20 mouse cellular contexts compared by ENCODE assay signal in the genomic region with DNA sequence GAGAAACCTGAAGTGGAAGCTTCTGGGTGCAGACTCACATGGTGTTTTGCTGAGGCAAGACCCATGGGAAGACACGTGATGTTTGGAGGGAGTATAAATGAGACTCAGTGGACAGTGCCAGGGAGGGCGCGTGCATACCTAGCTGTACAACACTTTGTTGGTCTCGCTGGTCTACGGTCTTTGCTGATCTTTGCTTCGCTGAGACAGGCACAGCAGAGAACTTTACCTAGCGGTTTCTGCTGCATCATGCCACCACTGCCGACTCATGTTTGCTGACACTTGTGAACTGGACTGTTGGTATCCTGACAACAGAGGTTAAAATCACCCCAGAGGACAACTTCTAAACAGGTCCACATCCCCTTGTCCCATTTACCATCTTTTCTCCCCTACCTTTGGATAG. TPM values are rescaled to one million over a fixed set of nuclear protein-coding genes. Genes with fewer than 3 reads are reported as not detected.
DNase-seq lines count a peak whose midpoint lies in the region; ATAC-seq and TF ChIP-seq lines count a peak whose summit lies in the region.
"Had no signal": no experiment of that assay in that cellular context is flagged by ENCODE, and none has a peak within 500 bp of the region (broad histone marks: within the 10 kb centered on the region; RNA-seq: fewer than 3 reads in every experiment).

No protein-coding gene starts in this region.

- TF ChIP-seq POLR2A in heart, adult 2 months (IDR thresholded peaks at IDR 0.05; ENCODE audit: insufficient read depth, low read depth, low read length), result no peak

- 81% methylated on average over 8 of the region's 8 CpGs for WGBS in heart, embryonic 10.5 days
- 91% methylated on average over 8 of the region's 8 CpGs for WGBS in heart, adult 2 months
- 63% methylated on average over 8 of the region's 8 CpGs for WGBS in liver, postnatal 0 days (ENCODE audit: insufficient replicate concordance)

- TF ChIP-seq CTCF in heart, adult 2 months (IDR thresholded peaks at IDR 0.05), result no peak
- TF ChIP-seq CTCF in liver, postnatal 0 days (IDR thresholded peaks at IDR 0.05; ENCODE audit: low read depth), result no peak

- H3K79me2 ChIP-seq in heart, adult 2 months (replicated peaks; ENCODE audit: control insufficient read depth, insufficient read depth, low read length), result no peaks in the 10 kb centered on the region

- no peak for DNase-seq in heart, embryonic 10.5 days (ENCODE audit: low spot score)
- no peak for DNase-seq in heart, adult 2 months
- DNase-seq in layer of hippocampus, adult 9-11 months, result peak; percentile 34
- no peak for DNase-seq in layer of hippocampus, postnatal 10 days (ENCODE audit: low spot score in 2 of 2)
- peak; percentile 80 for DNase-seq in liver
- DNase-seq in liver, postnatal 0 days, result peak; percentile 36
- no peak for DNase-seq in frontal cortex, postnatal 36 days (ENCODE audit: low spot score in 2 of 2)
- DNase-seq: adrenal gland, postnatal 10 days; cerebellum, adult 11-12 months; cerebellum, postnatal 36 days; gastrocnemius, adult 2 months; heart, adult 18-20 months; thymus, adult 2 months had no signal

- H3K9ac ChIP-seq in heart, adult 2 months (ENCODE audit: low read depth, low read length), result no peak overlapping the region
- H3K9ac ChIP-seq in liver, postnatal 0 days (replicated peaks), result no peak overlapping the region
- H3K9ac ChIP-seq: forebrain, embryonic 15.5 days; neural tube, embryonic 13.5 days; stomach, embryonic 15.5 days had no signal

- peak overlapping the region; percentile 59; the same call in 1 of the 2 replicates for H3K27ac ChIP-seq in heart, embryonic 10.5 days
- H3K27ac ChIP-seq in heart, adult 2 months, result no peak overlapping the region
- peak overlapping the region; percentile 44; the same call in 1 of the 2 replicates for H3K27ac ChIP-seq in liver, postnatal 0 days (ENCODE audit: low read depth)
- H3K27ac ChIP-seq: forebrain, embryonic 15.5 days; gastrocnemius, adult 2 months; left cerebral cortex, adult 2 months; midbrain, embryonic 10.5 days; neural tube, embryonic 13.5 days; stomach, embryonic 15.5 days had no signal

- intact Hi-C loops in heart, adult 2 months (cut with DNase I), result no loop called here

- H3K36me3 ChIP-seq in heart, embryonic 10.5 days, result no peaks in the 10 kb centered on the region
- no peaks in the 10 kb centered on the region for H3K36me3 ChIP-seq in heart, adult 2 months (ENCODE audit: control insufficient read depth, insufficient read depth, low read length)
- H3K36me3 ChIP-seq in liver, postnatal 0 days (replicated peaks; ENCODE audit: insufficient read depth, low read length), result no peaks in the 10 kb centered on the region
- H3K36me3 ChIP-seq: forebrain, embryonic 15.5 days; midbrain, embryonic 10.5 days; neural tube, embryonic 13.5 days; stomach, embryonic 15.5 days had no signal

- H3K9me3 ChIP-seq in heart, embryonic 10.5 days, result no peaks in the 10 kb centered on the region
- H3K9me3 ChIP-seq in liver, postnatal 0 days (ENCODE audit: low read length), result no peaks in the 10 kb centered on the region
- H3K9me3 ChIP-seq: forebrain, embryonic 15.5 days; midbrain, embryonic 10.5 days; neural tube, embryonic 13.5 days; stomach, embryonic 15.5 days had no signal

- no peak overlapping the region for H3K4me3 ChIP-seq in heart, embryonic 10.5 days
- H3K4me3 ChIP-seq in heart, adult 2 months, result no peak overlapping the region
- H3K4me3 ChIP-seq in liver, postnatal 0 days (ENCODE audit: low read depth, low read length), result no peak overlapping the region
- H3K4me3 ChIP-seq: erythroblast, embryonic 14.5 days; forebrain, embryonic 15.5 days; gastrocnemius, adult 2 months; left cerebral cortex, adult 2 months; midbrain, embryonic 10.5 days; neural tube, embryonic 13.5 days; stomach, embryonic 15.5 days had no signal

- no peaks in the 10 kb centered on the region for H3K27me3 ChIP-seq in heart, embryonic 10.5 days (ENCODE audit: insufficient read depth, poor library complexity, severe bottlenecking)
- H3K27me3 ChIP-seq in heart, adult 2 months (ENCODE audit: control insufficient read depth, insufficient read depth, low read length), result no peaks in the 10 kb centered on the region; the same call in 1 of the 2 replicates
- no peaks in the 10 kb centered on the region for H3K27me3 ChIP-seq in liver, postnatal 0 days (ENCODE audit: insufficient read depth, low read length)
- H3K27me3 ChIP-seq: CH12.LX; forebrain, embryonic 15.5 days; neural tube, embryonic 13.5 days; stomach, embryonic 15.5 days had no signal

- H3K4me2 ChIP-seq in liver, postnatal 0 days (ENCODE audit: low read depth, low read length), result peak overlapping the region; percentile 7; the same call in 1 of the 2 replicates
- H3K4me2 ChIP-seq: forebrain, embryonic 15.5 days; neural tube, embryonic 13.5 days; stomach, embryonic 15.5 days had no signal

- peak; percentile 48 for ATAC-seq in liver, postnatal 0 days
- ATAC-seq: forebrain, embryonic 15.5 days had no signal

- no peak for TF ChIP-seq EP300 in heart, adult 2 months (IDR thresholded peaks at IDR 0.05; ENCODE audit: insufficient read depth, low read depth, low read length)
- no peak for TF ChIP-seq EP300 in liver, postnatal 0 days (IDR thresholded peaks at IDR 0.05; ENCODE audit: low read depth)

- peaks cover 18% of the 10 kb centered on the region; the same call in 1 of the 2 replicates for H3K4me1 ChIP-seq in heart, embryonic 10.5 days
- H3K4me1 ChIP-seq in heart, adult 2 months (ENCODE audit: control insufficient read depth, insufficient read depth, low read length), result no peaks in the 10 kb centered on the region
- peaks cover 49% of the 10 kb centered on the region for H3K4me1 ChIP-seq in liver, postnatal 0 days (ENCODE audit: insufficient read depth)
- H3K4me1 ChIP-seq: forebrain, embryonic 15.5 days; midbrain, embryonic 10.5 days; stomach, embryonic 15.5 days had no signal

RNA-seq across cellular contexts. Expression of a gene that starts 2.9 kb away (rescaled TPM):
- polyA plus RNA-seq in heart, embryonic 10.5 days (2016; fragmentation: Nextera tagmentation; extraction: Ambion mirVana), result 0.31 and 0.47 TPM in 2 replicates
- 1 to 10 TPM; 1.3 to 1.6 TPM for total RNA-seq in heart, adult 2 months (2021)
- 1.6 and 1.9 TPM in 2 replicates for polyA plus RNA-seq in heart, adult 2 months (2012; rRNA removed)
- total RNA-seq in layer of hippocampus, postnatal 10 days (2021), result 1 to 10 TPM; 3.1 to 3.3 TPM
- polyA plus RNA-seq in liver, postnatal 0 days (2015; fragmentation: Nextera tagmentation; extraction: Ambion mirVana), result 3.3 and 5.7 TPM in 2 replicates

Comparison
In these comparisons a context has a peak if more than half of its experiments do, and no peak if none do; other contexts are left out.
1. DNase-seq: peak in layer of hippocampus, adult 9-11 months (single experiment), liver (single experiment) and liver, postnatal 0 days (single experiment); none in heart, embryonic 10.5 days (single experiment), heart, adult 2 months (0 of 2), layer of hippocampus, postnatal 10 days (0 of 2) and frontal cortex, postnatal 36 days (0 of 2).